Mouse (Mus musculus): ENCODE measurements around the gene Islr2.

Islr2 gene

DNA sequence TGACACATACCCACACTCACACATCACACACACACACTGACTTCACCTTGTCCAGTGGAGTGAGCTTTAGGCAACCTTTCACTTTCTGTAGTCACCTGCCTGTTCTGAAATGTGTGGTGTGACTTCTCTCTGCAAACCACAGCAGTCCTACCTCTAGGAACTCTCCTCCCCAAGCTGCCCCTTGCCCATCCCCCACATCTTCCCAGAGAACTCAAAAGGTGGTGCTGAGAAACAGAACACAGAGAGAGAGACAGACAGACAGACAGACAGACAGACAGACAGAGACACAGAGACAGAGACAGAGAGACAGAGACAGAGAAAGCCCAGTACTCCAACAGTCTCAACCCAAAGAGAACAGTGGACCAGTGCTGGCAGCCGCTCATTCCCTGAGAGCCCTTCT, 8.4 kb downstream of the Islr2 start:
- Histone ChIP-seq H3K27me3 (ENCODE audit: control insufficient read depth, insufficient read depth, low read length, poor library complexity, severe bottlenecking) (peaks cover 6% of the 10 kb centered on the region), H3K36me3 (ENCODE audit: control insufficient read depth, insufficient read depth, low read length, poor library complexity, severe bottlenecking) (no peaks in the 10 kb centered on the region)
- DNase-seq (ENCODE audit: low read depth, low spot score): peak; percentile 30

GRCm38 (mm10) chr9:58194222-58194621, 9.9 kb downstream of the Islr2 start:
- Histone ChIP-seq H3K36me3 (ENCODE audit: control insufficient read depth, insufficient read depth, low read length, poor library complexity, severe bottlenecking) (no peaks in the 10 kb centered on the region), H3K27me3 (ENCODE audit: control insufficient read depth, insufficient read depth, low read length, poor library complexity, severe bottlenecking) (peaks cover 6% of the 10 kb centered on the region)
- no peak for DNase-seq (ENCODE audit: low read depth, low spot score)

DNA sequence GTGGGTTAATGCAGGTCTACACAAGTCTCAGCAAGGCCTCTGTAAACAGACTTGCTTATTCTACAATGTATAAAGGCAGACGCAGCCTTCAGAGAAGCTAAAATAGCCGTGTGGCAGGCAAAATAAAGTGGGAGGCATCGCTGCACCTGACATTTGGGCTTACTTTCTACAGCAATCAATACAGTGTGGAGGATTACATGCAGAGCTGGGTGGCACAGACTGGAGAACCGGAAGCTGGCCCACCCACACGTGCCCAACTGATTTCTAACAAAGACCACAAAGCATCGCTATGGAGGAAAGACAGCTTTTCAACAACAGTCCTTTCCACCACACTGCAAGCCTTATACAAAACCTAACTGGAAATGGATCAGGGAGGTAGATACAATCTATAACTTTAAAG, 19.7 kb downstream of the Islr2 start:
- Histone ChIP-seq H3K36me3 (ENCODE audit: control insufficient read depth, insufficient read depth, low read length, poor library complexity, severe bottlenecking) (no peaks in the 10 kb centered on the region), H3K27me3 (ENCODE audit: control insufficient read depth, insufficient read depth, low read length, poor library complexity, severe bottlenecking) (no peaks in the 10 kb centered on the region)
- DNase-seq (ENCODE audit: low read depth, low spot score): no peak

- no peaks in the 10 kb centered on the region for H3K36me3 ChIP-seq (ENCODE audit: control insufficient read depth, insufficient read depth, low read length, poor library complexity, severe bottlenecking)
- DNase-seq (ENCODE audit: low read depth, low spot score): no peak
- H3K27me3 ChIP-seq (ENCODE audit: control insufficient read depth, insufficient read depth, low read length, poor library complexity, severe bottlenecking): no peaks in the 10 kb centered on the region
These were observed 24.7 kb downstream of the Islr2 start for GRCm38 (mm10) chr9:58179390-58179789.

- Histone ChIP-seq H3K36me3 (ENCODE audit: control insufficient read depth, insufficient read depth, low read length, poor library complexity, severe bottlenecking) (no peaks in the 10 kb centered on the region), H3K27me3 (ENCODE audit: control insufficient read depth, insufficient read depth, low read length, poor library complexity, severe bottlenecking) (no peaks in the 10 kb centered on the region)
- DNase-seq (ENCODE audit: low read depth, low spot score): no peak
These were observed 27.0 kb downstream of the Islr2 start for GRCm38 (mm10) chr9:58177165-58177564.

DNA sequence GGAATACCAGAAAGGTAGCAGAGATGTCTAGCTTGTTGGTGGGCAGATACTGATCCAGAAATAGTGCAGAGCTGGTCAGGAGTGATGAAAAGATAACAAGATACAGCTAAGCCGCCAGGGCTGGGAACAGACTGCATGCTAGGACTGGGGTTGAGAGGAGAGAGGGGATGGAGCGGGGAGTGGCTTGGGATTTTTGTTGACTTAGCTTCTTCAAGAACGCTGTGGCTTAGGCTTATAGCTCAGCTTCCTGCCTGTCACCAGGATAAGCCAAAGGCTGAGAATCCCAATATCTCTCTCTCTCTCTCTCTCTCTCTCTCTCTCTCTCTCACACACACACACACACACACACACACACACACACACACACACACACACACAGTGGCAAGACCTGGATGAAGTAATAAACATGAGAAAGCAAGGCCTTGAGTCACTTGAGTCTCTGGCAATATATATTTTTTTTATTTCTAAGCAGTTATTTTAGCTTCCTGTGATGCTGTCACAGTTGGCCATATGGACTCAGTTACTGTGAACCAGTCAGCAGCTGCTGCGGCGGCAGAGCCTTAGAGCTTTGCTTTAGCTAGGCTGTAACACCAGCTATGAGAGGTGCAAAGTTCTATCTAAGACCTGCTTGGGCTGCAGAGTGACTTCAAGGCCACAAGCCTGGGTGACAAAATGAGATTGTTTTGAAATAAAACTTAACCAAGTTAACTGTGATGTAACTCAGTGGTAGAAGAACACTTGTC, 28.2 kb downstream of the Islr2 start:
- no peak for DNase-seq (ENCODE audit: low read depth, low spot score)
- Histone ChIP-seq H3K36me3 (ENCODE audit: control insufficient read depth, insufficient read depth, low read length, poor library complexity, severe bottlenecking) (no peaks in the 10 kb centered on the region), H3K27me3 (ENCODE audit: control insufficient read depth, insufficient read depth, low read length, poor library complexity, severe bottlenecking) (no peaks in the 10 kb centered on the region)

DNA sequence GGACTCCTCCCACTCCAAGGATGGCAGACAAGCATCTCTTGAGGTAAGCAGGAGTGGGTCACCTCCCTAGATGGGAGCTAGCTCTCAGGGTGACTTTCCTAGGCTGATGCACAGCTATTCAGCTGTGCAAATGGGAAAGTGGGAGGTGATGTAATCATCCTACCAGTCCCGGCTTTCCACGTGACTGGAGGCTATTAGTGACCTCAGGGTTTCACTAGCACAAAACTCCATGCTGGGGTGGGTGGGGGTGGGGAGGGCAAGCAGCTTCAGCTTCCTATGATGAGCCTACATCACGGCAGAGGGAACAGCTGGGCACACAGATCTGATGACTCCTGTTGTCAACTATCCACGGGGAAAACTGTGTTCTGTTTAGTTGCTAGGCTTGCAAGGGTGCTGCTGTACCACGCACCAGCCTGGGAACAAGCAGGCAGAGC, 29.3 kb downstream of the Islr2 start:
- DNase-seq (ENCODE audit: low read depth, low spot score): no peak
- no peaks in the 10 kb centered on the region for H3K27me3 ChIP-seq (ENCODE audit: control insufficient read depth, insufficient read depth, low read length, poor library complexity, severe bottlenecking)
- H3K36me3 ChIP-seq (ENCODE audit: control insufficient read depth, insufficient read depth, low read length, poor library complexity, severe bottlenecking): no peaks in the 10 kb centered on the region

DNA sequence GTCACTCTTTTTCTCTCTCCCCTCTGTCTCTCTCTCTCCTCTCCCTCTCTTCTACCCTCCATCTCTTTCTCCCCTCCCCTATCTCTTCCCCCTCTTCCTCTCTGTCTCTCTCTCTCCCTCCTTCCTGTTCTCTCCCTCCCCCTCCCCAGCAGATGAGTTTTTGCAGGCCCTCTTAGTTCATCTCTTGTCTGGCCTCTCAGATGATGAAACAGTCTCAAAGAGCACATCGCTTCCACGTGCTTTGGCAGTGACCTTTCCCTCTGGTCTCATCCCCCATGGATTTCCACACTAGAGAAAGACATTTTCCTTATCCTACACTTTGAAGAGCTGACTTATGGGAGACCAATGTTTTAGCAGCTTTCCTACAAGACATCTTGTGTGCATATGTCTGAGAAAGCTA, 31.3 kb downstream of the Islr2 start:
- no peaks in the 10 kb centered on the region for H3K27me3 ChIP-seq (ENCODE audit: control insufficient read depth, insufficient read depth, low read length, poor library complexity, severe bottlenecking)
- no peak for DNase-seq (ENCODE audit: low read depth, low spot score)
- H3K36me3 ChIP-seq (ENCODE audit: control insufficient read depth, insufficient read depth, low read length, poor library complexity, severe bottlenecking): no peaks in the 10 kb centered on the region

DNA sequence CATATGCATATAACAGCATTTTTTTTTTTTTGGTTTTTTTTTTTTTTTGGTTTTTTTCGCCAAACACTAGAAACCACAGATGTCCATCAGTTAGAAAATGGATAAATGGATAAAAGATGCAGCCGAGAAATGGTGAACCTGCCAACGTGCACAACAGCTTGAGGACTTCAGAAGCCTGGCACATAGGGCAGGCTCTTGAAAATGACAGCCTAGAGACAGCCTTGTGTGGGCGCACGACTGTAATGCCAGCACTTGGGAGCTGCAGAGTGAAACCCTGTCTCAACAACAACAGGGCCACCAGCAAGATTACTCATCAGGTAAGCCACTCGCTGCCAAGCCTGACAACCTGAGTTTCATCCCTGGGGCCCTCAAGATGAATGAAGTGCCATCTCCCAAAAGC, 34.7 kb downstream of the Islr2 start:
- H3K36me3 ChIP-seq (ENCODE audit: control insufficient read depth, insufficient read depth, low read length, poor library complexity, severe bottlenecking): no peaks in the 10 kb centered on the region
- no peaks in the 10 kb centered on the region for H3K27me3 ChIP-seq (ENCODE audit: control insufficient read depth, insufficient read depth, low read length, poor library complexity, severe bottlenecking)
- no peak for DNase-seq (ENCODE audit: low read depth, low spot score)

DNA sequence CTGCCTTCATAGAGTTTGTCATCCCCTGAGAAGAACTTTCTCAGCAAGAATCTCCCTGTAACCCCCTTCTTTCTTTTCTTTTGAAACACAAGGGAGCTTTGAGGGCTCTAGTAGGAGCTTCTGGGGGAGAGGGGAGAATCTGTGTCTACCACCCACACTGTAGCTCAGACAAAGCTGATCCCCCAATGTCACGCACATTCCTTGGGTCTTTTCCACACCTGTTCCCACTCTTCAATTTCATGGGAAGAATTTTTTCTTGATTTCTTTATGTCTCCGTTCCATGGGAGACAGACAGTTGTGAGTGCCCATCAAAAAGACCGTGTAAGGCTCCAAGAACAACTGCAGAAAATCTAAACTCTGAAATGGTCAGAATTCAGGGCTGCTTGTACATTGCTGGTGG, 35.2 kb downstream of the Islr2 start:
- no peaks in the 10 kb centered on the region for H3K27me3 ChIP-seq (ENCODE audit: control insufficient read depth, insufficient read depth, low read length, poor library complexity, severe bottlenecking)
- no peaks in the 10 kb centered on the region for H3K36me3 ChIP-seq (ENCODE audit: control insufficient read depth, insufficient read depth, low read length, poor library complexity, severe bottlenecking)
- DNase-seq (ENCODE audit: low read depth, low spot score): no peak

- no peak for DNase-seq (ENCODE audit: low read depth, low spot score)
- H3K27me3 ChIP-seq (ENCODE audit: control insufficient read depth, insufficient read depth, low read length, poor library complexity, severe bottlenecking): no peaks in the 10 kb centered on the region; the same call in 1 of the 2 replicates
- no peaks in the 10 kb centered on the region for H3K36me3 ChIP-seq (ENCODE audit: control insufficient read depth, insufficient read depth, low read length, poor library complexity, severe bottlenecking)
These were observed 38.3 kb downstream of the Islr2 start for GRCm38 (mm10) chr9:58165779-58166178.

DNA sequence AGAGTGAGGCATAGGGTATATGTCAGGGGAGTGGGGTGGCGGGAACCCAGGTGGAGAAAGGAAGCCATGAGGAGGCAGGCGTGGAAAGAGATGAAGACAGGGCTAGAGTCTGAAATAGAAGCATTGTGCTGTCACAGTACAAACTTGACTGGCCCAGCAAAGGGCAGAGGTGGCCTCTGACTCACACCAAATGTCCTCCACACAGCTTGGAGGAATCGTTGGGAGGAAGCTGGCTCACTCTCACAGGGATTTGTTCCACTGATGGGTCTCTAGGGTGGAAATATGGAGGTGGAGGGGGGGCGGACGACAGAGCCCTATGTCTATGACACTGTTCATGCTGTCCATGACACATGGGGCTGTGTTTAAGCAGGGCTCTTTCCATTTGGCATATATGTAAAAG, 41.0 kb downstream of the Islr2 start:
- no peaks in the 10 kb centered on the region; the same call in 1 of the 2 replicates for H3K27me3 ChIP-seq (ENCODE audit: control insufficient read depth, insufficient read depth, low read length, poor library complexity, severe bottlenecking)
- DNase-seq (ENCODE audit: low read depth, low spot score): no peak
- no peaks in the 10 kb centered on the region for H3K36me3 ChIP-seq (ENCODE audit: control insufficient read depth, insufficient read depth, low read length, poor library complexity, severe bottlenecking)

DNA sequence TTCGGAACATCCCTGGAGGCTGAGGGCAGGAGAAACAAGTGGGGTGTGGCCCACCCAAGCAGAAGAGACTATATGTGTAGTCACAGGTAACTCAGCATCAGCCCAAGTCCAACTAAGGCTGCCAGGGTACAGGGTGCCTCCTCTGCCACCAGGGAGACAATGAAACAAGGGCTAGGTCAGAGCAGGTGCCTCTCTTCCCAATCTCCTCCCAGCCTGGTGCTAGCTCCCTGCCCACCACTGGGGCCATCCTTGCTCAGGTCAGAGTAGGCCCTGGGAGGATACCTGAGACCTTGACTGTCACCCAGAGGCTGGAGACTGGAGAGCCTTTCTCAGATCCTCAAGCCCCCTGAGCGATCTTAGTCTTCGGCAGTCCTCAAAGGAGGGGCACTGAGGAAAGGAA, 41.9 kb downstream of the Islr2 start:
- no peak for DNase-seq (ENCODE audit: low read depth, low spot score)
- H3K27me3 ChIP-seq (ENCODE audit: control insufficient read depth, insufficient read depth, low read length, poor library complexity, severe bottlenecking): no peaks in the 10 kb centered on the region; the same call in 1 of the 2 replicates
- H3K36me3 ChIP-seq (ENCODE audit: control insufficient read depth, insufficient read depth, low read length, poor library complexity, severe bottlenecking): no peaks in the 10 kb centered on the region

DNA sequence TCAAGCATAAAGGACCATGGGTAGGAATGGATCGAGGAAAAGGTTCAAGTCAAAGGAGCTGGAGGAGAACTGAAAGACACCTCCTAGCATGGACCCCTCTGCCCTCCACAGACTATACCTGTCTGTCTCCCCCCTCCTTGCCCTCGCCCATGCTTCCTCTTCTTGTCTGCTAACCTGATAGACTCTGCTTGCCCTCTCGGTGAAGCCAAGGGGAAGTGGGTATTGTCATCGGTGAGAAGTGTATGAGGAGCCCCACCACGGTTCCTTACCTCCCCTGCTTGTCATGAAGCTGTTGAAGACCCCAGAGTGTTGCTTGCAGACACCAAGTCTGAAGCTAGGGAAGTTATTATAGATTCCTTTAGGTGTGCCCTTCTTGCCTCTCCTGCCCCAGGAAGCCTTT, 43.8 kb downstream of the Islr2 start:
- DNase-seq (ENCODE audit: low read depth, low spot score): peak; percentile 40

GRCm38 (mm10) chr9:58159855-58160254, 44.3 kb downstream of the Islr2 start:
- DNase-seq (ENCODE audit: low read depth, low spot score): no peak
- H3K27me3 ChIP-seq (ENCODE audit: control insufficient read depth, insufficient read depth, low read length, poor library complexity, severe bottlenecking): no peaks in the 10 kb centered on the region; the same call in 1 of the 2 replicates
- no peaks in the 10 kb centered on the region for H3K36me3 ChIP-seq (ENCODE audit: control insufficient read depth, insufficient read depth, low read length, poor library complexity, severe bottlenecking)

More for the DNA sequence above, 43.8 kb downstream of the Islr2 start:
- no peaks in the 10 kb centered on the region; the same call in 1 of the 2 replicates for H3K27me3 ChIP-seq (ENCODE audit: control insufficient read depth, insufficient read depth, low read length, poor library complexity, severe bottlenecking)
- H3K36me3 ChIP-seq (ENCODE audit: control insufficient read depth, insufficient read depth, low read length, poor library complexity, severe bottlenecking): no peaks in the 10 kb centered on the region
